In the genomic region with DNA sequence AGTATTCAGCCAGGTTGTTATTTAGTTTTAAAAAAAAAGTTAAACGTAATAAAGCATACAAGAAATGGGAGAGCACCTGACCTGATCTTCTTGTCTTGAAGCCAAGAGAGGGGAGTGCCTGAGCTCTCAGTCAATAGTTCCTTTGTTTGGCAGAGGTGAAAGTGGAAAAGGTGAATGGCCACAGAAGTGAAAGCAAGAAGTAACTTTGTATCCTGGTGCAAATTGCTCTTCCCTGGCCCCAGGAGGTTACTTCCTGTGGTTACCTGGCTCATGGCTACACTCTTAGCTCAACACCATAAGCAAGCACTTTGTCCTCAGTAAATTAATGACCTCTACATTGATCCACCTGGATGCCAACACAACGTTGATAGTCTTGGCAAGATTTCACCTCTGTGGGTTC, we compare ENCODE assay signal across 8 mouse cellular contexts. TPM values are rescaled to one million over a fixed set of nuclear protein-coding genes. Genes with fewer than 3 reads are reported as not detected.
DNase-seq lines count a peak whose midpoint lies in the region; ATAC-seq and TF ChIP-seq lines count a peak whose summit lies in the region.

Gene Tlr3 (minus strand): TSS at position 199 of the 400 bp plus-strand sequence.

- peaks cover 0 to 3% of the 10 kb centered on the region in 2 experiments; a peak in 1 of 4 replicates for H3K4me1 ChIP-seq in heart, embryonic 14.5 days (ENCODE audit: control insufficient read depth in 2 of 2, insufficient read depth in 2 of 2, low read length in 2 of 2)
- H3K4me1 ChIP-seq in embryonic facial prominence, embryonic 13.5 days: no peaks in the 10 kb centered on the region
- H3K4me1 ChIP-seq in kidney, adult 2 months (ENCODE audit: control insufficient read depth, insufficient read depth, low read length): peaks cover 10% of the 10 kb centered on the region

- no peak for TF ChIP-seq CTCF in kidney, adult 2 months (conservative IDR thresholded peaks at IDR 0.05; ENCODE audit: insufficient read depth, insufficient read length, low read depth, low read length)

- intact Hi-C loops in heart, postnatal 10 days (cut with DNase I): no loop called here

- H3K9ac ChIP-seq in heart, embryonic 14.5 days (ENCODE audit: low read length): peak within 1 kb of the TSS; percentile 25
- H3K9ac ChIP-seq in embryonic facial prominence, embryonic 13.5 days: peak within 1 kb of the TSS; percentile 66

- H3K4me3 ChIP-seq in heart, embryonic 14.5 days (ENCODE audit: control insufficient read depth in 1 of 2, insufficient read depth in 1 of 2, low read depth in 1 of 2, low read length in 2 of 2): peak within 1 kb of the TSS; percentile 32 to 60
- peak within 1 kb of the TSS; percentile 48 for H3K4me3 ChIP-seq in embryonic facial prominence, embryonic 13.5 days
- H3K4me3 ChIP-seq in kidney, adult 2 months (ENCODE audit: insufficient read depth, low read depth, low read length): peak within 1 kb of the TSS; percentile 73

- 75% methylated on average over 2 of the region's 2 CpGs for WGBS in heart, embryonic 14.5 days
- WGBS in embryonic facial prominence, embryonic 13.5 days: 49% methylated on average over 2 of the region's 2 CpGs
- WGBS in kidney, adult 2 months: 24% methylated on average over 2 of the region's 2 CpGs

- DNase-seq in heart, postnatal 10 days: no peak
- peak; percentile 45 for DNase-seq in kidney, adult 2 months
- DNase-seq in lung, postnatal 36 days: peak; percentile 49
- DNase-seq in cerebellum, postnatal 4 days (ENCODE audit: low spot score in 2 of 2): no peak
- no peak for DNase-seq in T-cell, adult 2 months (ENCODE audit: low spot score)
- no peak for DNase-seq in left cerebral cortex, adult 18-20 months (ENCODE audit: low spot score in 2 of 2)

- no peak for TF ChIP-seq POLR2A in kidney, adult 2 months (IDR thresholded peaks at IDR 0.05; ENCODE audit: low read depth, low read length)

- no peaks in the 10 kb centered on the region for H3K27me3 ChIP-seq in heart, embryonic 14.5 days (ENCODE audit: control insufficient read depth, insufficient read depth, low read length)
- no peaks in the 10 kb centered on the region for H3K27me3 ChIP-seq in embryonic facial prominence, embryonic 13.5 days
- H3K27me3 ChIP-seq in kidney, adult 2 months (replicated peaks; ENCODE audit: control insufficient read depth, insufficient read depth, low read length): no peaks in the 10 kb centered on the region; the same call in 1 of the 2 replicates

- H3K9me3 ChIP-seq in heart, embryonic 14.5 days (ENCODE audit: control insufficient read depth, low read length): no peaks in the 10 kb centered on the region
- no peaks in the 10 kb centered on the region for H3K9me3 ChIP-seq in embryonic facial prominence, embryonic 13.5 days

- no peak for ATAC-seq in heart, embryonic 14.5 days (ENCODE audit: insufficient number of reproducible peaks, insufficient read depth, low FRiP score, low read depth)
- ATAC-seq in embryonic facial prominence, embryonic 13.5 days (ENCODE audit: insufficient number of reproducible peaks, insufficient read depth, low FRiP score, low TSS enrichment, low read depth): no peak

- H3K36me3 ChIP-seq in heart, embryonic 14.5 days (ENCODE audit: control insufficient read depth, insufficient read depth, low read length): no peaks in the 10 kb centered on the region
- no peaks in the 10 kb centered on the region for H3K36me3 ChIP-seq in embryonic facial prominence, embryonic 13.5 days
- H3K36me3 ChIP-seq in kidney, adult 2 months (ENCODE audit: control insufficient read depth, insufficient read depth, low read length): no peaks in the 10 kb centered on the region

- peak within 1 kb of the TSS; percentile 60 for H3K4me2 ChIP-seq in heart, embryonic 14.5 days (ENCODE audit: low read length)
- peak within 1 kb of the TSS; percentile 67 for H3K4me2 ChIP-seq in embryonic facial prominence, embryonic 13.5 days

- peak within 1 kb of the TSS; percentile 30 to 85 for H3K27ac ChIP-seq in heart, embryonic 14.5 days (replicated peaks in 1 of 2; ENCODE audit: control insufficient read depth in 1 of 2, insufficient read depth in 1 of 2, low read depth in 2 of 2, low read length in 2 of 2)
- peak within 1 kb of the TSS; percentile 72 for H3K27ac ChIP-seq in embryonic facial prominence, embryonic 13.5 days
- H3K27ac ChIP-seq in kidney, adult 2 months (ENCODE audit: insufficient read depth, low read depth, low read length): peak within 1 kb of the TSS; percentile 84

RNA-seq across cellular contexts. Expression of gene Tlr3, which starts in this region (rescaled TPM):
- 3.0 and 3.3 TPM in 2 replicates for polyA plus RNA-seq in heart, embryonic 14.5 days (2014; fragmentation: Nextera tagmentation; extraction: Ambion mirVana)
- 1 to 10 TPM; 7.7 to 8.8 TPM for total RNA-seq in heart, postnatal 10 days (2021)
- polyA plus RNA-seq in embryonic facial prominence, embryonic 13.5 days (2015; fragmentation: Nextera tagmentation; extraction: Ambion mirVana): 1.4 and 1.6 TPM in 2 replicates
- polyA plus RNA-seq in kidney, adult 2 months (2012; rRNA removed): 4.5 and 4.6 TPM in 2 replicates
- total RNA-seq in left cerebral cortex, adult 18-20 months (2021): 10 to 100 TPM in 1 of 2 experiments, 1 to 10 TPM in 1; 9.2 to 10.5 TPM

Comparison
In these comparisons a context has a peak if more than half of its experiments do, and no peak if none do; other contexts are left out.
1. DNase-seq: peak in kidney, adult 2 months (single experiment) and lung, postnatal 36 days (single experiment); none in heart, postnatal 10 days (0 of 2), cerebellum, postnatal 4 days (0 of 2), T-cell, adult 2 months (single experiment) and left cerebral cortex, adult 18-20 months (0 of 2).
2. Peak in every context shown above with its lines, with median percentiles within 50 percentile points of each other: H3K27ac ChIP-seq and H3K4me3 ChIP-seq.